Mouse (Mus musculus): ENCODE results near the gene Capza1.

Capza1 gene

GRCm38 (mm10) chr3:104788561-104789311 is 75.6 kb downstream of the Capza1 start:
- peak; percentile 48 for DNase-seq (ENCODE audit: low read depth, low spot score)

- no peak for DNase-seq (ENCODE audit: low read depth, low spot score)
Measured at GRCm38 (mm10) chr3:104788075-104788474, 76.2 kb downstream of the Capza1 start, which contains the start of gene Rhoc. TSS of gene Rhoc (plus strand) at chr3:104788375.

- DNase-seq (ENCODE audit: low read depth, low spot score), result no peak
Measured at GRCm38 (mm10) chr3:104785284-104785683, 79.0 kb downstream of the Capza1 start.

GRCm38 (mm10) chr3:104783971-104784500 is 80.3 kb downstream of the Capza1 start:
- peak; percentile 42 for DNase-seq (ENCODE audit: low read depth, low spot score)

GRCm38 (mm10) chr3:104782061-104782681 is 82.1 kb downstream of the Capza1 start:
- DNase-seq (ENCODE audit: low read depth, low spot score), result peak; percentile 76

GRCm38 (mm10) chr3:104781471-104781903 is 82.8 kb downstream of the Capza1 start, which contains the start of gene Fam19a3:
TSS of gene Fam19a3 (minus strand) at chr3:104781840.
- peak; percentile 40 for DNase-seq (ENCODE audit: low read depth, low spot score)

GRCm38 (mm10) chr3:104780561-104781420 is 83.5 kb downstream of the Capza1 start, which contains the start of gene Ppm1j:
TSS of gene Ppm1j (plus strand) at chr3:104781056.
- DNase-seq (ENCODE audit: low read depth, low spot score), result peak; percentile 87

- DNase-seq (ENCODE audit: low read depth, low spot score), result peak; percentile 74
Measured at GRCm38 (mm10) chr3:104779949-104780348, 84.4 kb downstream of the Capza1 start.

GRCm38 (mm10) chr3:104777342-104777741 is 87.0 kb downstream of the Capza1 start:
- peak; percentile 53 for DNase-seq (ENCODE audit: low read depth, low spot score)

GRCm38 (mm10) chr3:104773301-104773700 is 91.0 kb downstream of the Capza1 start:
- no peak for DNase-seq (ENCODE audit: low read depth, low spot score)

Measured in ES-CJ7 (cell line).